ENCODE assay signal across 8 mouse cellular contexts in genomic region chr4:44981974-44982287, GRCm38 (mm10). TPM values are rescaled to one million over a fixed set of nuclear protein-coding genes. Genes with fewer than 3 reads are reported as not detected.
DNase-seq lines count a peak whose midpoint lies in the region; ATAC-seq and TF ChIP-seq lines count a peak whose summit lies in the region.

No protein-coding gene starts in this region.

- 30% methylated on average over 5 of the region's 5 CpGs for WGBS in heart, embryonic 12.5 days
- 21% methylated on average over 5 of the region's 5 CpGs for WGBS in intestine, postnatal 0 days
- WGBS in midbrain, embryonic 13.5 days: 24% methylated on average over 5 of the region's 5 CpGs

- peaks cover 30% of the 10 kb centered on the region for H3K4me1 ChIP-seq in heart, embryonic 12.5 days (replicated peaks)
- H3K4me1 ChIP-seq in intestine, postnatal 0 days (replicated peaks; ENCODE audit: control insufficient read depth, insufficient read depth, low read length): 0 out of 2 replicates have a peak, but pooled peaks cover 8% of the 10 kb centered on the region
- H3K4me1 ChIP-seq in midbrain, embryonic 13.5 days (replicated peaks): peaks cover 27% of the 10 kb centered on the region

- intact Hi-C loops in heart, postnatal 25 days (cut with DNase I): no loop called here

- peak overlapping the region; percentile 88 for H3K4me2 ChIP-seq in heart, embryonic 12.5 days
- peak overlapping the region; percentile 95 for H3K4me2 ChIP-seq in intestine, postnatal 0 days (replicated peaks; ENCODE audit: low read depth)
- H3K4me2 ChIP-seq in midbrain, embryonic 13.5 days (replicated peaks): peak overlapping the region; percentile 85

- DNase-seq in heart, postnatal 25 days (ENCODE audit: low spot score): no peak
- DNase-seq in brain, adult 2 months (ENCODE audit: low read depth, low spot score): peak; percentile 24
- DNase-seq in thymus, postnatal 4 days: no peak
- no peak for DNase-seq in c-Kit-positive CD71-positive TER-119-positive erythroid progenitor cells, embryonic 14.5 days (ENCODE audit: low spot score)
- DNase-seq in B cell, adult 2 months: no peak

- no peaks in the 10 kb centered on the region for H3K9me3 ChIP-seq in heart, embryonic 12.5 days (replicated peaks)
- no peaks in the 10 kb centered on the region for H3K9me3 ChIP-seq in intestine, postnatal 0 days (ENCODE audit: control insufficient read depth)
- no peaks in the 10 kb centered on the region for H3K9me3 ChIP-seq in midbrain, embryonic 13.5 days

- H3K36me3 ChIP-seq in heart, embryonic 12.5 days: peaks cover 32% of the 10 kb centered on the region
- H3K36me3 ChIP-seq in intestine, postnatal 0 days (ENCODE audit: control insufficient read depth, insufficient read depth): peaks cover 23% of the 10 kb centered on the region
- H3K36me3 ChIP-seq in midbrain, embryonic 13.5 days: 0 out of 2 replicates have a peak, but pooled peaks cover 7% of the 10 kb centered on the region

- H3K4me3 ChIP-seq in heart, embryonic 12.5 days: peak overlapping the region; percentile 64
- H3K4me3 ChIP-seq in intestine, postnatal 0 days (ENCODE audit: low read depth, low read length): peak overlapping the region; percentile 71
- peak overlapping the region; percentile 56 for H3K4me3 ChIP-seq in midbrain, embryonic 13.5 days (replicated peaks)

- ATAC-seq in heart, embryonic 12.5 days (ENCODE audit: insufficient number of reproducible peaks, low FRiP score): no peak
- peak; percentile 1; the same call in 1 of the 2 replicates for ATAC-seq in intestine, postnatal 0 days
- ATAC-seq in midbrain, embryonic 13.5 days: no peak

- H3K9ac ChIP-seq in heart, embryonic 12.5 days: peak overlapping the region; percentile 80
- H3K9ac ChIP-seq in intestine, postnatal 0 days (ENCODE audit: low read depth, low read length): peak overlapping the region; percentile 79
- 0 out of 2 replicates have a peak overlapping the region, but pooled peaks have one; percentile 76 for H3K9ac ChIP-seq in midbrain, embryonic 13.5 days (replicated peaks)

- no peak for TF ChIP-seq CTCF in intestine, postnatal 0 days (IDR thresholded peaks at IDR 0.05; ENCODE audit: low read depth)

- H3K27me3 ChIP-seq in heart, embryonic 12.5 days (replicated peaks): no peaks in the 10 kb centered on the region
- no peaks in the 10 kb centered on the region for H3K27me3 ChIP-seq in intestine, postnatal 0 days (replicated peaks; ENCODE audit: control insufficient read depth, insufficient read depth, low read length)
- no peaks in the 10 kb centered on the region for H3K27me3 ChIP-seq in midbrain, embryonic 13.5 days

- H3K27ac ChIP-seq in heart, embryonic 12.5 days (ENCODE audit: poor library complexity, severe bottlenecking): peak overlapping the region; percentile 81
- H3K27ac ChIP-seq in intestine, postnatal 0 days (ENCODE audit: low read depth, low read length): peak overlapping the region; percentile 95
- H3K27ac ChIP-seq in midbrain, embryonic 13.5 days: no peak overlapping the region

RNA-seq across cellular contexts. Expression of gene Grhpr, which starts 0.7 kb away (rescaled TPM):
- polyA plus RNA-seq in heart, embryonic 12.5 days (2016; fragmentation: Nextera tagmentation; extraction: Ambion mirVana): 89.0 and 89.3 TPM in 2 replicates
- total RNA-seq in heart, postnatal 25 days (2021): 10 to 100 TPM; 38.5 to 39.5 TPM
- 121 and 133 TPM in 2 replicates for polyA plus RNA-seq in intestine, postnatal 0 days (2015; fragmentation: Nextera tagmentation; extraction: Ambion mirVana)
- 20.7 and 23.0 TPM in 2 replicates for polyA plus RNA-seq in midbrain, embryonic 13.5 days (2015; fragmentation: Nextera tagmentation; extraction: Ambion mirVana)

RNA-seq across cellular contexts. Expression of gene Zbtb5, which starts 30.3 kb away (rescaled TPM):
- polyA plus RNA-seq in heart, embryonic 12.5 days (2016; fragmentation: Nextera tagmentation; extraction: Ambion mirVana): 19.5 and 20.4 TPM in 2 replicates
- total RNA-seq in heart, postnatal 25 days (2021): 1 to 10 TPM; 6.3 to 6.7 TPM
- polyA plus RNA-seq in intestine, postnatal 0 days (2015; fragmentation: Nextera tagmentation; extraction: Ambion mirVana): 8.5 TPM in 2 replicates
- 52.1 and 54.8 TPM in 2 replicates for polyA plus RNA-seq in midbrain, embryonic 13.5 days (2015; fragmentation: Nextera tagmentation; extraction: Ambion mirVana)

RNA-seq across cellular contexts. Expression of gene Polr1e, which starts 36.5 kb away (rescaled TPM):
- 52.1 and 63.0 TPM in 2 replicates for polyA plus RNA-seq in heart, embryonic 12.5 days (2016; fragmentation: Nextera tagmentation; extraction: Ambion mirVana)
- 10 to 100 TPM; 19.4 to 26.6 TPM for total RNA-seq in heart, postnatal 25 days (2021)
- polyA plus RNA-seq in intestine, postnatal 0 days (2015; fragmentation: Nextera tagmentation; extraction: Ambion mirVana): 11.4 and 13.7 TPM in 2 replicates
- polyA plus RNA-seq in midbrain, embryonic 13.5 days (2015; fragmentation: Nextera tagmentation; extraction: Ambion mirVana): 36.7 and 37.3 TPM in 2 replicates
